Mouse (Mus musculus) hindbrain, embryonic 13.5 days (tissue): ENCODE measurements around the gene Wdr66. TPM values are rescaled to one million over a fixed set of nuclear protein-coding genes. Genes with fewer than 3 reads are reported as not detected.
"Not testable (repeated sequence)": the region's sequence is repeated elsewhere in the genome, so short reads cannot be mapped to it uniquely, and the experiment has no call there.

Experiments
- ATAC-seq: fragments of 200-750 bp; cut with Nextera tagmentation; 2 replicates; pipeline ENCODE4 v1.8.0; 2017; ENCODE audit warnings: moderate TSS enrichment; ENCODE audit not compliant: low FRiP score
- H3K27ac ChIP-seq: fragments of 300-500 bp; sonication (generic); 2 replicates; pipeline ENCODE4 v1.5.1; 2015; ENCODE audit warnings: inconsistent platforms, mild to moderate bottlenecking, moderate library complexity
- H3K27me3 ChIP-seq: fragments of 300-500 bp; sonication (generic); 2 replicates; pipeline ENCODE4 v1.6.1; 2015; ENCODE audit warnings: mild to moderate bottlenecking, inconsistent platforms
- H3K36me3 ChIP-seq: fragments of 300-500 bp; sonication (generic); 2 replicates; pipeline ENCODE4 v1.6.1; 2015; ENCODE audit warnings: mild to moderate bottlenecking, inconsistent platforms
- H3K4me1 ChIP-seq: fragments of 300-500 bp; sonication (generic); replicated peaks from 2 replicates; pipeline ENCODE4 v1.6.1; 2015; ENCODE audit warnings: inconsistent platforms
- H3K4me2 ChIP-seq: fragments of 300-500 bp; sonication (generic); 2 replicates; pipeline ENCODE4 v1.6.1; 2015; ENCODE audit warnings: inconsistent platforms, mild to moderate bottlenecking, moderate library complexity
- H3K4me3 ChIP-seq: fragments of 300-500 bp; sonication (generic); 2 replicates; pipeline ENCODE4 v1.5.1; 2015; ENCODE audit warnings: mild to moderate bottlenecking, inconsistent platforms
- H3K9ac ChIP-seq: fragments of 300-500 bp; sonication (generic); 2 replicates; pipeline ENCODE4 v1.6.1; 2015; ENCODE audit warnings: mild to moderate bottlenecking, inconsistent platforms
- H3K9me3 ChIP-seq: fragments of 300-500 bp; sonication (generic); 2 replicates; pipeline ENCODE4 v1.6.1; 2016; ENCODE audit warnings: inconsistent platforms
- WGBS: fragments of 180-500 bp; shearing (Covaris S2); methylation state at CpG from one replicate; pipeline ENCODE4 v1.1.7; 2015; 5-methylcytosine and 5-hydroxymethylcytosine counted together
- polyA plus RNA-seq: library from polyadenylated mRNA; unstranded; fragments of >200 nt; fragmentation: Nextera tagmentation; extraction: Ambion mirVana; gene quantifications from 2 replicates; pipeline ENCODE4 v1.2.1, GENCODE M21; 2015

Gene Wdr66
- polyA plus RNA-seq, result 1.9 and 2.4 TPM in 2 replicates

GRCm38 (mm10) chr5:123251834-123252233, at the start of gene Wdr66:
Gene Wdr66 (plus strand): TSS chr5:123252102.
- Histone ChIP-seq H3K27ac (no peak within 1 kb of the TSS), H3K4me2 (peak within 1 kb of the TSS; percentile 55), H3K4me3 (peak within 1 kb of the TSS; percentile 25), H3K9ac (no peak within 1 kb of the TSS), H3K9me3 (no peaks in the 10 kb centered on the region), H3K27me3 (peaks cover 3% of the 10 kb centered on the region), H3K36me3 (peaks cover 21% of the 10 kb centered on the region), H3K4me1 (peaks cover 7% of the 10 kb centered on the region; the same call in 1 of the 2 replicates)
- WGBS, result 3% methylated on average over 18 of the region's 18 CpGs
- peak; percentile 91 for ATAC-seq

GRCm38 (mm10) chr5:123202771-123203170, 49.1 kb upstream of the Wdr66 start:
- not testable (repeated sequence) for H3K27ac ChIP-seq, H3K4me1 ChIP-seq, H3K9ac ChIP-seq, H3K4me2 ChIP-seq, H3K4me3 ChIP-seq, H3K36me3 ChIP-seq, H3K9me3 ChIP-seq, ATAC-seq, H3K27me3 ChIP-seq
- 49% methylated on average over 4 of the region's 4 CpGs for WGBS

- not testable (repeated sequence) for ATAC-seq, H3K27ac ChIP-seq, H3K9me3 ChIP-seq, H3K27me3 ChIP-seq, H3K4me1 ChIP-seq, H3K36me3 ChIP-seq, H3K4me2 ChIP-seq, H3K9ac ChIP-seq, H3K4me3 ChIP-seq
- WGBS, result 88% methylated on average over 7 of the region's 7 CpGs
Measured at GRCm38 (mm10) chr5:123203591-123203990, 48.3 kb upstream of the Wdr66 start.

- not testable (repeated sequence) for H3K27me3 ChIP-seq, H3K4me3 ChIP-seq, ATAC-seq, H3K27ac ChIP-seq, H3K4me2 ChIP-seq, H3K4me1 ChIP-seq, H3K9me3 ChIP-seq, H3K36me3 ChIP-seq, H3K9ac ChIP-seq
- 89% methylated on average over 4 of the region's 5 CpGs for WGBS
Measured at GRCm38 (mm10) chr5:123222346-123223050, 29.4 kb upstream of the Wdr66 start.

- Histone ChIP-seq H3K36me3 (no peaks in the 10 kb centered on the region), H3K4me2 (no peak overlapping the region), H3K4me1 (no peaks in the 10 kb centered on the region), H3K9ac (no peak overlapping the region), H3K27ac (no peak overlapping the region), H3K4me3 (no peak overlapping the region), H3K27me3 (no peaks in the 10 kb centered on the region), H3K9me3 (no peaks in the 10 kb centered on the region)
- no peak for ATAC-seq
- 83% methylated on average over 4 of the region's 4 CpGs for WGBS
Measured at GRCm38 (mm10) chr5:123223051-123223410, 28.9 kb upstream of the Wdr66 start.

GRCm38 (mm10) chr5:123223861-123224260, 28.0 kb upstream of the Wdr66 start:
- H3K9me3 ChIP-seq, H3K4me1 ChIP-seq, H3K9ac ChIP-seq, H3K27ac ChIP-seq, H3K4me3 ChIP-seq, H3K36me3 ChIP-seq, H3K4me2 ChIP-seq, H3K27me3 ChIP-seq, ATAC-seq: not testable (repeated sequence)
- 58% methylated on average over 6 of the region's 6 CpGs for WGBS

GRCm38 (mm10) chr5:123226851-123227250, 25.1 kb upstream of the Wdr66 start:
- peaks cover 17% of the 10 kb centered on the region for H3K4me1 ChIP-seq
- 90% methylated on average over 7 of the region's 7 CpGs for WGBS
- H3K27me3 ChIP-seq, result no peaks in the 10 kb centered on the region
- no peak overlapping the region for H3K4me3 ChIP-seq
- ATAC-seq, result no peak
- peaks cover 6% of the 10 kb centered on the region; the same call in 1 of the 2 replicates for H3K36me3 ChIP-seq
- no peak overlapping the region for H3K27ac ChIP-seq
- no peaks in the 10 kb centered on the region for H3K9me3 ChIP-seq
- H3K9ac ChIP-seq, result no peak overlapping the region
- H3K4me2 ChIP-seq, result no peak overlapping the region

GRCm38 (mm10) chr5:123227762-123228523, 24.0 kb upstream of the Wdr66 start:
- Histone ChIP-seq H3K4me1 (peaks cover 17% of the 10 kb centered on the region), H3K9ac (peak overlapping the region; percentile 88), H3K4me2 (peak overlapping the region; percentile 80), H3K27me3 (no peaks in the 10 kb centered on the region), H3K36me3 (peaks cover 6% of the 10 kb centered on the region; the same call in 1 of the 2 replicates), H3K9me3 (no peaks in the 10 kb centered on the region), H3K27ac (no peak overlapping the region), H3K4me3 (peak overlapping the region; percentile 81)
- WGBS, result 3% methylated on average over 42 of the region's 42 CpGs
- peak; percentile 83 for ATAC-seq

GRCm38 (mm10) chr5:123228524-123228922, 23.4 kb upstream of the Wdr66 start:
- Histone ChIP-seq H3K9me3 (no peaks in the 10 kb centered on the region), H3K27ac (no peak overlapping the region), H3K36me3 (peaks cover 6% of the 10 kb centered on the region; the same call in 1 of the 2 replicates)

GRCm38 (mm10) chr5:123229296-123229695, 22.6 kb upstream of the Wdr66 start:
- H3K4me2 ChIP-seq, result peak overlapping the region; percentile 80
- H3K4me3 ChIP-seq, result peak overlapping the region; percentile 81; the same call in 1 of the 2 replicates
- H3K9me3 ChIP-seq, result no peaks in the 10 kb centered on the region
- ATAC-seq, result no peak
- peaks cover 6% of the 10 kb centered on the region; the same call in 1 of the 2 replicates for H3K36me3 ChIP-seq
- H3K27ac ChIP-seq, result no peak overlapping the region
- H3K4me1 ChIP-seq, result peaks cover 17% of the 10 kb centered on the region
- H3K9ac ChIP-seq, result peak overlapping the region; percentile 54
- no peaks in the 10 kb centered on the region for H3K27me3 ChIP-seq
- 89% methylated on average over 6 of the region's 6 CpGs for WGBS

More at GRCm38 (mm10) chr5:123228524-123228922, 23.4 kb upstream of the Wdr66 start:
- 6% methylated on average over 15 of the region's 15 CpGs for WGBS
- Histone ChIP-seq H3K9ac (peak overlapping the region; percentile 88), H3K27me3 (no peaks in the 10 kb centered on the region), H3K4me1 (peaks cover 17% of the 10 kb centered on the region), H3K4me3 (peak overlapping the region; percentile 81), H3K4me2 (peak overlapping the region; percentile 80)
- no peak for ATAC-seq

GRCm38 (mm10) chr5:123232180-123232579, 19.7 kb upstream of the Wdr66 start:
- ATAC-seq, result no peak
- no peak overlapping the region for H3K4me3 ChIP-seq
- peaks cover 28% of the 10 kb centered on the region for H3K36me3 ChIP-seq
- no peak overlapping the region for H3K9ac ChIP-seq
- no peaks in the 10 kb centered on the region for H3K27me3 ChIP-seq
- H3K4me1 ChIP-seq, result peaks cover 29% of the 10 kb centered on the region
- 92% methylated on average over 2 of the region's 2 CpGs for WGBS
- no peaks in the 10 kb centered on the region for H3K9me3 ChIP-seq
- H3K4me2 ChIP-seq, result no peak overlapping the region
- H3K27ac ChIP-seq, result no peak overlapping the region

- H3K27ac ChIP-seq, result 0 out of 2 replicates have a peak overlapping the region, but pooled peaks have one; percentile 12
- no peaks in the 10 kb centered on the region for H3K27me3 ChIP-seq
- no peak overlapping the region for H3K9ac ChIP-seq
- H3K4me3 ChIP-seq, result no peak overlapping the region
- H3K9me3 ChIP-seq, result no peaks in the 10 kb centered on the region
- peaks cover 12% of the 10 kb centered on the region for H3K4me1 ChIP-seq
- no peak for ATAC-seq
- peaks cover 57% of the 10 kb centered on the region for H3K36me3 ChIP-seq
- no peak overlapping the region for H3K4me2 ChIP-seq
- 41% methylated on average over 2 of the region's 2 CpGs for WGBS
Measured at GRCm38 (mm10) chr5:123235731-123236130, 16.2 kb upstream of the Wdr66 start.
